Mouse (Mus musculus) limb, embryonic 15.5 days (tissue): Measurements from ENCODE around the gene Adgrb2. TPM values are rescaled to one million over a fixed set of nuclear protein-coding genes. Genes with fewer than 3 reads are reported as not detected.
A peak's percentile ranks its signal among the peaks of the same experiment; 100 is the strongest.

Experiments used
- ATAC-seq: fragments of 200-750 bp; cut with Nextera tagmentation; 2 replicates; pipeline ENCODE4 v1.8.0; 2017; ENCODE audit warnings: low read depth, moderate TSS enrichment; ENCODE audit not compliant: insufficient number of reproducible peaks, low FRiP score, low TSS enrichment
- H3K27ac ChIP-seq: fragments of 300-500 bp; sonication (generic); 2 replicates; pipeline ENCODE4 v1.5.1; 2015; ENCODE audit warnings: moderate library complexity, mild to moderate bottlenecking, inconsistent platforms
- H3K27me3 ChIP-seq: fragments of 300-500 bp; sonication (generic); 2 replicates; pipeline ENCODE4 v1.6.1; 2015; ENCODE audit warnings: inconsistent platforms
- H3K36me3 ChIP-seq: fragments of 300-500 bp; sonication (generic); 2 replicates; pipeline ENCODE4 v1.6.1; 2015; ENCODE audit warnings: inconsistent platforms
- H3K4me1 ChIP-seq: fragments of 300-500 bp; sonication (generic); 2 replicates; pipeline ENCODE4 v1.6.1; 2015; ENCODE audit warnings: inconsistent platforms
- H3K4me2 ChIP-seq: fragments of 300-500 bp; sonication (generic); 2 replicates; pipeline ENCODE4 v1.6.1; 2015; ENCODE audit warnings: mild to moderate bottlenecking, inconsistent platforms
- H3K4me3 ChIP-seq: fragments of 300-500 bp; sonication (generic); 2 replicates; pipeline ENCODE4 v1.5.1; 2015; ENCODE audit warnings: mild to moderate bottlenecking, inconsistent platforms
- H3K9ac ChIP-seq: fragments of 300-500 bp; sonication (generic); 2 replicates; pipeline ENCODE4 v1.6.1; 2015; ENCODE audit warnings: inconsistent platforms
- H3K9me3 ChIP-seq: fragments of 300-500 bp; sonication (generic); 2 replicates; pipeline ENCODE4 v1.6.1; 2016; ENCODE audit warnings: inconsistent platforms
- WGBS: fragments of 180-500 bp; shearing (Covaris S2); methylation state at CpG from one replicate; pipeline ENCODE4 v1.1.7; 2015; 5-methylcytosine and 5-hydroxymethylcytosine counted together
- polyA plus RNA-seq: library from polyadenylated mRNA; unstranded; fragments of >200 nt; fragmentation: Nextera tagmentation; extraction: Ambion mirVana; gene quantifications from 2 replicates; pipeline ENCODE4 v1.2.1, GENCODE M21; 2015

Adgrb2 gene
- polyA plus RNA-seq, 1 experiment from 2014 or later = 4.7 TPM

GRCm38 (mm10) chr4:130010723-130011122 is 26.1 kb downstream of the Adgrb2 start:
- Histone ChIP-seq H3K9ac (no peak overlapping the region), H3K27ac (no peak overlapping the region), H3K4me3 (no peak overlapping the region), H3K36me3 (peaks cover 38% of the 10 kb centered on the region), H3K9me3 (no peaks in the 10 kb centered on the region), H3K27me3 (peaks cover 22% of the 10 kb centered on the region; the same call in 1 of the 2 replicates), H3K4me1 (peaks cover 7% of the 10 kb centered on the region), H3K4me2 (no peak overlapping the region)
- WGBS = 88% methylated on average over 4 of the region's 4 CpGs
- ATAC-seq = no peak

- H3K27ac ChIP-seq = no peak overlapping the region
Measured at GRCm38 (mm10) chr4:130012234-130012633, 27.6 kb downstream of the Adgrb2 start.

GRCm38 (mm10) chr4:130013111-130013510 is 28.4 kb downstream of the Adgrb2 start:
- no peak for ATAC-seq
- Histone ChIP-seq H3K27ac (no peak overlapping the region), H3K36me3 (peaks cover 34% of the 10 kb centered on the region), H3K9me3 (no peaks in the 10 kb centered on the region), H3K27me3 (peaks cover 10% of the 10 kb centered on the region; the same call in 1 of the 2 replicates), H3K4me2 (no peak overlapping the region), H3K9ac (no peak overlapping the region), H3K4me1 (peaks cover 2% of the 10 kb centered on the region; the same call in 1 of the 2 replicates), H3K4me3 (no peak overlapping the region)
- WGBS = 62% methylated on average over 10 of the region's 10 CpGs

More at GRCm38 (mm10) chr4:130012234-130012633, 27.6 kb downstream of the Adgrb2 start:
- no peak for ATAC-seq
- H3K9me3 ChIP-seq = no peaks in the 10 kb centered on the region
- H3K9ac ChIP-seq = no peak overlapping the region
- 75% methylated on average over 6 of the region's 6 CpGs for WGBS
- H3K4me2 ChIP-seq = no peak overlapping the region
- peaks cover 2% of the 10 kb centered on the region; the same call in 1 of the 2 replicates for H3K4me1 ChIP-seq
- peaks cover 38% of the 10 kb centered on the region for H3K36me3 ChIP-seq
- no peak overlapping the region for H3K4me3 ChIP-seq
- H3K27me3 ChIP-seq = peaks cover 19% of the 10 kb centered on the region; the same call in 1 of the 2 replicates

GRCm38 (mm10) chr4:130016010-130016409 is 31.3 kb downstream of the Adgrb2 start:
- H3K4me2 ChIP-seq = no peak overlapping the region
- no peak overlapping the region for H3K9ac ChIP-seq
- peaks cover 3% of the 10 kb centered on the region; the same call in 1 of the 2 replicates for H3K27me3 ChIP-seq
- H3K27ac ChIP-seq = no peak overlapping the region
- no peak overlapping the region for H3K4me3 ChIP-seq
- no peaks in the 10 kb centered on the region for H3K9me3 ChIP-seq
- no peak for ATAC-seq
- 55% methylated on average over 4 of the region's 4 CpGs for WGBS
- peaks cover 25% of the 10 kb centered on the region for H3K36me3 ChIP-seq
- peaks cover 2% of the 10 kb centered on the region; the same call in 1 of the 2 replicates for H3K4me1 ChIP-seq

- no peak for ATAC-seq
- peaks cover 3% of the 10 kb centered on the region; the same call in 1 of the 2 replicates for H3K27me3 ChIP-seq
Measured at GRCm38 (mm10) chr4:130017036-130017674, 32.5 kb downstream of the Adgrb2 start.

GRCm38 (mm10) chr4:130022952-130023351 is 38.3 kb downstream of the Adgrb2 start:
- H3K4me1 ChIP-seq = no peaks in the 10 kb centered on the region
- H3K27me3 ChIP-seq = peaks cover 6% of the 10 kb centered on the region; the same call in 1 of the 2 replicates
- H3K36me3 ChIP-seq = peaks cover 9% of the 10 kb centered on the region
- 84% methylated on average over 8 of the region's 8 CpGs for WGBS
- H3K4me2 ChIP-seq = no peak overlapping the region
- H3K9me3 ChIP-seq = no peaks in the 10 kb centered on the region
- no peak overlapping the region for H3K27ac ChIP-seq
- ATAC-seq = no peak
- H3K9ac ChIP-seq = no peak overlapping the region
- H3K4me3 ChIP-seq = no peak overlapping the region

More at GRCm38 (mm10) chr4:130017036-130017674, 32.5 kb downstream of the Adgrb2 start:
- Histone ChIP-seq H3K4me1 (peaks cover 2% of the 10 kb centered on the region; the same call in 1 of the 2 replicates), H3K36me3 (peaks cover 15% of the 10 kb centered on the region), H3K27ac (no peak overlapping the region), H3K9ac (no peak overlapping the region), H3K4me3 (no peak overlapping the region), H3K9me3 (no peaks in the 10 kb centered on the region), H3K4me2 (no peak overlapping the region)
- WGBS = 71% methylated on average over 18 of the region's 18 CpGs

GRCm38 (mm10) chr4:130023511-130024231 is 39.0 kb downstream of the Adgrb2 start:
- peaks cover 6% of the 10 kb centered on the region for H3K36me3 ChIP-seq
- no peak overlapping the region for H3K4me2 ChIP-seq
- no peaks in the 10 kb centered on the region for H3K9me3 ChIP-seq
- H3K27ac ChIP-seq = no peak overlapping the region
- no peak for ATAC-seq
- H3K27me3 ChIP-seq = peaks cover 6% of the 10 kb centered on the region; the same call in 1 of the 2 replicates
- H3K4me1 ChIP-seq = no peaks in the 10 kb centered on the region
- no peak overlapping the region for H3K9ac ChIP-seq
- no peak overlapping the region for H3K4me3 ChIP-seq
- WGBS = 66% methylated on average over 10 of the region's 10 CpGs

GRCm38 (mm10) chr4:130025544-130025943 is 40.9 kb downstream of the Adgrb2 start:
- ATAC-seq = no peak
- Histone ChIP-seq H3K27me3 (peaks cover 6% of the 10 kb centered on the region; the same call in 1 of the 2 replicates), H3K4me3 (no peak overlapping the region), H3K4me2 (no peak overlapping the region), H3K36me3 (no peaks in the 10 kb centered on the region; the same call in 1 of the 2 replicates), H3K27ac (no peak overlapping the region), H3K4me1 (no peaks in the 10 kb centered on the region), H3K9me3 (no peaks in the 10 kb centered on the region), H3K9ac (no peak overlapping the region)
- 46% methylated on average over 8 of the region's 8 CpGs for WGBS

GRCm38 (mm10) chr4:130031146-130031545 is 46.5 kb downstream of the Adgrb2 start:
- peaks cover 2% of the 10 kb centered on the region for H3K4me1 ChIP-seq
- 0 out of 2 replicates have a peak, but pooled peaks cover 4% of the 10 kb centered on the region for H3K36me3 ChIP-seq
- H3K4me2 ChIP-seq = no peak overlapping the region
- H3K9ac ChIP-seq = no peak overlapping the region
- H3K27me3 ChIP-seq = peaks cover 13% of the 10 kb centered on the region
- WGBS = 78% methylated on average over 2 of the region's 2 CpGs
- H3K9me3 ChIP-seq = no peaks in the 10 kb centered on the region
- no peak overlapping the region for H3K4me3 ChIP-seq
- no peak for ATAC-seq
- H3K27ac ChIP-seq = no peak overlapping the region

- no peaks in the 10 kb centered on the region for H3K9me3 ChIP-seq
Measured at GRCm38 (mm10) chr4:130033496-130033895, 48.8 kb downstream of the Adgrb2 start.

GRCm38 (mm10) chr4:130036112-130036511 is 51.4 kb downstream of the Adgrb2 start:
- Histone ChIP-seq H3K4me3 (no peak overlapping the region), H3K4me2 (peak overlapping the region; percentile 32), H3K9me3 (no peaks in the 10 kb centered on the region), H3K36me3 (0 out of 2 replicates have a peak, but pooled peaks cover 4% of the 10 kb centered on the region), H3K27me3 (peaks cover 15% of the 10 kb centered on the region), H3K4me1 (peaks cover 21% of the 10 kb centered on the region), H3K9ac (no peak overlapping the region), H3K27ac (peak overlapping the region; percentile 79)
- WGBS = 5% methylated on average over 8 of the region's 8 CpGs
- peak; percentile 31 for ATAC-seq

More at GRCm38 (mm10) chr4:130033496-130033895, 48.8 kb downstream of the Adgrb2 start:
- WGBS = 44% methylated on average over 7 of the region's 7 CpGs
- ATAC-seq = no peak
- Histone ChIP-seq H3K27ac (no peak overlapping the region), H3K4me2 (no peak overlapping the region), H3K27me3 (peaks cover 15% of the 10 kb centered on the region), H3K4me3 (no peak overlapping the region), H3K36me3 (0 out of 2 replicates have a peak, but pooled peaks cover 4% of the 10 kb centered on the region), H3K9ac (no peak overlapping the region), H3K4me1 (peaks cover 18% of the 10 kb centered on the region)
